Mouse (Mus musculus): ENCODE results near the gene Slc38a3. TPM values are rescaled to one million over a fixed set of nuclear protein-coding genes. Genes with fewer than 3 reads are reported as not detected.

Gene Slc38a3
- polyA plus RNA-seq, 1 experiment from 2014 or later, result 8.8 TPM

DNA sequence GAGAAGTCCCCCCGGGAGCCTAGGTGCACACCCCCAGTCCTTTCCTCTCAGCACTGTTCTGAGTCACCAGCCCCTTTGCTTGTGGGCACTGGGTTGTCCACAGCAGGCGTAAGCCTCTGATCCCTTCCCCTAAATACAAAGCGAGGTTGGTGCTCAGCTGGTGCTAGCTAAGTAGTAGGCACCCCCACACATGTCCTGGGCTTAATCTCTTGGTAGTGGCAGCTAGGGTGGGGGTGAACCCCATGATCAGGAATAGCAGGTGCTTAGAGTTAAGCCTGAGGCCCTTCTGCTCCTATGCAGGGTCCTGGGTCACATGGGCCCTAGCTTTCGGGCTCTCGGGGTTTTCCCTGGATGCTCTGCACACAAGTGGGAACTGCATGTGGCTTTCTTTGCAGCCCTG, 12.2 kb downstream of the Slc38a3 start:
- H3K27me3 ChIP-seq (ENCODE audit: poor library complexity, severe bottlenecking), result no peaks in the 10 kb centered on the region
- peaks cover 12% of the 10 kb centered on the region for H3K4me1 ChIP-seq
- DNase-seq (ENCODE audit: extremely low spot score, low spot score), result no peak
- 92% methylated on average over 5 of the region's 5 CpGs for WGBS
- 0 out of 2 replicates have a peak, but pooled peaks cover 5% of the 10 kb centered on the region for H3K36me3 ChIP-seq (replicated peaks)
- H3K27ac ChIP-seq, result 0 out of 2 replicates have a peak overlapping the region, but pooled peaks have one; percentile 20
- no peaks in the 10 kb centered on the region for H3K9me3 ChIP-seq
- H3K4me3 ChIP-seq, result no peak overlapping the region

GRCm38 (mm10) chr9:107654585-107654984, 14.7 kb downstream of the Slc38a3 start:
- 0 out of 2 replicates have a peak, but pooled peaks cover 5% of the 10 kb centered on the region for H3K36me3 ChIP-seq (replicated peaks)
- no peak for DNase-seq (ENCODE audit: extremely low spot score, low spot score)
- peaks cover 33% of the 10 kb centered on the region for H3K4me1 ChIP-seq
- no peaks in the 10 kb centered on the region for H3K9me3 ChIP-seq
- 90% methylated on average over 4 of the region's 4 CpGs for WGBS
- H3K27ac ChIP-seq, result no peak overlapping the region
- H3K4me3 ChIP-seq, result no peak overlapping the region
- no peaks in the 10 kb centered on the region for H3K27me3 ChIP-seq (ENCODE audit: poor library complexity, severe bottlenecking)

DNA sequence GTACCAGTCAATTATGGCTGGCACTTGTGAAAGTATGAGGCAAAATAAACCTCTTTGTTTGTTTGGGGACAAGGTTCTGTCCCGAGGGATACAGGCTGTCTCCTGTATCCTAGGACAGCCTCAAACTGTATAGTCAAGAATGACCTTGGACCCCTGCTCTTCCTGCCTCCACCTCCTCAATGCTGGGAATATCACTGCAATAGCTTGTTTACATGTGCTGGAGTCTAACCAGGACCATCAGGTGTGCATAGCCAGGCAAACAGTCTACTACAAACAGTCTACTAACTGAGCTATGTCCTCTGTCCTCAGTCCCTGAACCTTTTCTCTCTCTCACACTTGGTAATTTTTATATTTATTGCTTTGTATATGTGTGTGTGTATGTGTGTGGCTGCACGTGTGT, 15.9 kb downstream of the Slc38a3 start:
- H3K36me3 ChIP-seq (replicated peaks), result 0 out of 2 replicates have a peak, but pooled peaks cover 5% of the 10 kb centered on the region
- H3K4me1 ChIP-seq, result peaks cover 33% of the 10 kb centered on the region
- H3K27ac ChIP-seq, result no peak overlapping the region
- WGBS, result 89% methylated on average over 2 of the region's 2 CpGs
- H3K9me3 ChIP-seq, result no peaks in the 10 kb centered on the region
- H3K27me3 ChIP-seq (ENCODE audit: poor library complexity, severe bottlenecking), result no peaks in the 10 kb centered on the region
- no peak overlapping the region for H3K4me3 ChIP-seq
- DNase-seq (ENCODE audit: extremely low spot score, low spot score), result no peak

GRCm38 (mm10) chr9:107650708-107651481, 18.4 kb downstream of the Slc38a3 start:
- H3K27ac ChIP-seq, result peak overlapping the region; percentile 6; the same call in 1 of the 2 replicates
- 58% methylated on average over 12 of the region's 12 CpGs for WGBS
- DNase-seq (ENCODE audit: extremely low spot score, low spot score), result no peak

DNA sequence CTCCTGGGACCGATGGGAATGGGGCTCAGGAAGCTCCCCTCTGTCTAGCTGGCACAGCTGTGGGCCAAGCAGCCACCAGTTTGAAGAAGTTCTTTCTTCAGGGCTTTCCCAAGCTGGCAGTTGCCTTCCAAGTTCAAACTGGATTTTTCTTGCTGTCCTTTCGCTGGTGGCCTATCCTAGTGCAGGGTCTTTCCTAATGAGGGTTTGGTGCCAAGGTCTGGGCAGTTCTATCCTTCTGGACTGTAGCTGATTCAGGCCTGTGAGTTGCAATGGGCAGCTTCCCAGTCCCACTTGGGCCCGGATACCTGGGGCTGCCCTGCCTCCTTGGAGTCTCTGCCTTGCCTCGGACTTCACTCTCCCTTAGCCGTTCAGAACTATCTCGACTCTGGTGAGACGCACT, 19.1 kb downstream of the Slc38a3 start:
- Histone ChIP-seq H3K27ac (peak overlapping the region; percentile 6; the same call in 1 of the 2 replicates), H3K4me3 (no peak overlapping the region)

More at GRCm38 (mm10) chr9:107650708-107651481, 18.4 kb downstream of the Slc38a3 start:
- 0 out of 2 replicates have a peak, but pooled peaks cover 5% of the 10 kb centered on the region for H3K36me3 ChIP-seq (replicated peaks)
- H3K9me3 ChIP-seq, result no peaks in the 10 kb centered on the region
- H3K4me3 ChIP-seq, result no peak overlapping the region
- peaks cover 33% of the 10 kb centered on the region for H3K4me1 ChIP-seq
- no peaks in the 10 kb centered on the region for H3K27me3 ChIP-seq (ENCODE audit: poor library complexity, severe bottlenecking)

DNA sequence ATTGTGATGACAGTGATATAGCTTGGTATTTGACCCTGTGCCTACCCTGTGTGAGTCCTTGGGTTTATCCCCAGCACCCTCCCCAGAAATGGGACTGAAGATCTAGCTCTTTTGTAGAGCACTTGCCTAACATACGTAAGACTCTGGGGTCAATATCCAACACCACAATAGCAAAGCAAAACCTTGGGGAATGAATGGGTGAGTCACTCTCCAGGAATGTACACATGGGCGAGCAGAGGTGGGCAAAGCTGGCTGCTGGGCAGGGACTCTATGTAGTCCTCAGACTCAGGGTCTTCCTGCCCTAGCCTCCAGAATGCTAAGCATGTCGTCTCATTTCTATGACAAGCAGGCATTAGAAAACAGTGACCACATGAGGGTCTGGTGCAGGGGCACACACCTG, 20.6 kb downstream of the Slc38a3 start:
- Histone ChIP-seq H3K4me3 (no peak overlapping the region), H3K27me3 (ENCODE audit: poor library complexity, severe bottlenecking) (peaks cover 7% of the 10 kb centered on the region), H3K36me3 (replicated peaks) (no peaks in the 10 kb centered on the region), H3K27ac (no peak overlapping the region), H3K9me3 (no peaks in the 10 kb centered on the region), H3K4me1 (peaks cover 54% of the 10 kb centered on the region)
- 81% methylated on average over 3 of the region's 3 CpGs for WGBS
- DNase-seq (ENCODE audit: extremely low spot score, low spot score), result no peak

More for the DNA sequence above, 19.1 kb downstream of the Slc38a3 start:
- whole genome bisulfite sequencing, result 78% methylated on average over 7 of the region's 7 CpGs
- no peaks in the 10 kb centered on the region for H3K9me3 ChIP-seq
- peaks cover 40% of the 10 kb centered on the region for H3K4me1 ChIP-seq
- 0 out of 2 replicates have a peak, but pooled peaks cover 2% of the 10 kb centered on the region for H3K36me3 ChIP-seq (replicated peaks)
- peaks cover 2% of the 10 kb centered on the region for H3K27me3 ChIP-seq (ENCODE audit: poor library complexity, severe bottlenecking)
- no peak for DNase-seq (ENCODE audit: extremely low spot score, low spot score)

GRCm38 (mm10) chr9:107646975-107647374, 22.4 kb downstream of the Slc38a3 start:
- WGBS, result 82% methylated on average over 6 of the region's 6 CpGs
- Histone ChIP-seq H3K4me1 (peaks cover 58% of the 10 kb centered on the region), H3K4me3 (no peak overlapping the region), H3K36me3 (replicated peaks) (no peaks in the 10 kb centered on the region), H3K9me3 (no peaks in the 10 kb centered on the region), H3K27me3 (ENCODE audit: poor library complexity, severe bottlenecking) (peaks cover 7% of the 10 kb centered on the region), H3K27ac (no peak overlapping the region)
- no peak for DNase-seq (ENCODE audit: extremely low spot score, low spot score)

DNA sequence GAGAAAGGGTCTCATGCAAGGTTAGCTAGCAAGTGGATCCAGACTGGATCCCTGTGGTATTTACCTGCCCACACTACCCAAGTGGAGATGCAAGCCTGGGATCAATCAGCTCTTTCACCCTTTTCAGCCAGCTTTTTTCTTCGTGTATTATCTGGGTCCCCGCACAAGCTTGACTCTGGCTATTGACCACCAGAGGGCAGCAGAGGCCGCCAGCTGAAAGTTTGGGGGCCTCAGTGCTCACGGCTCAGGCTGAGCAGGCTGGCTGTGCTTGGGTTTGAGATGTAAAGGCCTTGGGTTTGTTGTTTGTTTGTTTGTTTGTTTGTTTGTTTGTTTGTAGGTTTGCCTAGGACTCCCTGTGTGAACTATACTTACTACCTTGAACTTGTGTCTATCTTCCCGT, 23.8 kb downstream of the Slc38a3 start:
- peak overlapping the region; percentile 89 for H3K27ac ChIP-seq
- H3K36me3 ChIP-seq (replicated peaks), result no peaks in the 10 kb centered on the region
- 9% methylated on average over 5 of the region's 5 CpGs for WGBS
- no peaks in the 10 kb centered on the region for H3K9me3 ChIP-seq
- peaks cover 7% of the 10 kb centered on the region for H3K27me3 ChIP-seq (ENCODE audit: poor library complexity, severe bottlenecking)
- peaks cover 58% of the 10 kb centered on the region for H3K4me1 ChIP-seq
- peak; percentile 86 for DNase-seq (ENCODE audit: extremely low spot score, low spot score)
- 0 out of 2 replicates have a peak overlapping the region, but pooled peaks have one; percentile 6 for H3K4me3 ChIP-seq

GRCm38 (mm10) chr9:107645153-107645510, 24.2 kb downstream of the Slc38a3 start:
- peaks cover 58% of the 10 kb centered on the region for H3K4me1 ChIP-seq
- DNase-seq (ENCODE audit: extremely low spot score, low spot score), result no peak
- peaks cover 7% of the 10 kb centered on the region for H3K27me3 ChIP-seq (ENCODE audit: poor library complexity, severe bottlenecking)
- H3K4me3 ChIP-seq, result no peak overlapping the region
- H3K36me3 ChIP-seq (replicated peaks), result no peaks in the 10 kb centered on the region
- no peaks in the 10 kb centered on the region for H3K9me3 ChIP-seq
- H3K27ac ChIP-seq, result peak overlapping the region; percentile 89
- WGBS, result 63% methylated on average over 7 of the region's 7 CpGs

GRCm38 (mm10) chr9:107644495-107645152, 24.7 kb downstream of the Slc38a3 start:
- WGBS, result 6% methylated on average over 35 of the region's 35 CpGs
- peak overlapping the region; percentile 89 for H3K27ac ChIP-seq
- H3K27me3 ChIP-seq (ENCODE audit: poor library complexity, severe bottlenecking), result peaks cover 7% of the 10 kb centered on the region
- peaks cover 58% of the 10 kb centered on the region for H3K4me1 ChIP-seq
- H3K9me3 ChIP-seq, result no peaks in the 10 kb centered on the region
- peak; percentile 91 for DNase-seq (ENCODE audit: extremely low spot score, low spot score)
- H3K4me3 ChIP-seq, result peak overlapping the region; percentile 48
- H3K36me3 ChIP-seq (replicated peaks), result no peaks in the 10 kb centered on the region

DNA sequence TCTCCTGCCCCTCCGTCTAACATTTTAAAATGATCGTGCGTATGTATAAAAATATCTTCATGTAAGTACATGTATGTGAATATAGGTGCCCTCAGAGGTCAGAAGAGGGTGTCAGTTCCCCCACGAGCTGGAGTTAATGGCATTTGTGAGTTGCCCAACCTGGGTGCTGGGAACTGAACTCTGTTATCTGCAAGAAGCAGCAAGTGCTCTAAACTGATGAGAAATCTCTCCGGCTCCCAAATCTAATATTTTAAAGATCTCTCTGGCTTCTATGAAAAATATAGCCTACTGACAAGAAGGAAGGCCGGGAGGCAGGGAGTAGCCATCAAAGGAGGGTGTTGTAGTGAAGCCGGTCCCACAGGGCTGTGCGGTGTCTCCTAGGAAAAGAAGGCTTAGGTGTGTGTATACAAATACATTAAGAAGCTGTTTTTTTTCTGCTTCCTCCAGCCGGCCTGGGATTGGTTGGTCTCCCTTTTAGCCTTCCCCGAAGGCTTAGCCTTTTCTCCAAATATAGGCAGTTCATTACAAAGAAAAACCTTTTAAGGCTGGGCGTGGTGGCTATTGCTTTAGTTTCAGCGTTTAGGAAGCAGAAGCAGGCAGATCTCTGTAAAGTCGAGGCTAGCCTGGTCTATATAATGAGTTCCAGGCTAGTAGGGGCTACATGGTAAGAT, 25.7 kb downstream of the Slc38a3 start:
- Histone ChIP-seq H3K27ac (peak overlapping the region; percentile 89), H3K36me3 (replicated peaks) (no peaks in the 10 kb centered on the region), H3K9me3 (no peaks in the 10 kb centered on the region), H3K27me3 (ENCODE audit: poor library complexity, severe bottlenecking) (peaks cover 7% of the 10 kb centered on the region), H3K4me3 (peak overlapping the region; percentile 48; the same call in 1 of the 2 replicates), H3K4me1 (peaks cover 63% of the 10 kb centered on the region)
- 93% methylated on average over 13 of the region's 13 CpGs for WGBS
- no peak for DNase-seq (ENCODE audit: extremely low spot score, low spot score)

DNA sequence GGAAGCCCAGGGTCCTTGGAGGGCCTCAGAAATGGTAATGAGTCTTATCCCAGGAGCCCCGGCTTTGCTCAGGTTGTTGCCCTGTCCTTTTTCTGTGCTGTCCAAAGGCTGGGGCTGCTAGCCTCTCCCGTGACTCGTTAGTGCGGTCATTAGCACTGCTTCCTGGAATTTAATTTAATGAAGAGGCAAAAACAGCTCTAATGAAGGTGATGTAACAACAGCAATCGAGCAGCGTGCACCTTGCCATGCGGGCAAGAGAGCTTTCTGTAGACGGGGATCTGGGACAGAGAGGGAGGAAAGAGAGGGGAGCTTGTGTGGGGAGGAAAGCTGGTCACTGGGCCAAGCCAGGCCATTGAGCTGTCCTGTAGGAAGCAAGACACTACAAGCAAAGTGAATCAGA, 27.7 kb downstream of the Slc38a3 start:
- no peaks in the 10 kb centered on the region for H3K9me3 ChIP-seq
- WGBS, result 34% methylated on average over 8 of the region's 8 CpGs
- H3K27ac ChIP-seq, result peak overlapping the region; percentile 81
- no peak for DNase-seq (ENCODE audit: extremely low spot score, low spot score)
- H3K27me3 ChIP-seq (ENCODE audit: poor library complexity, severe bottlenecking), result peaks cover 7% of the 10 kb centered on the region
- peaks cover 78% of the 10 kb centered on the region for H3K4me1 ChIP-seq
- H3K4me3 ChIP-seq, result no peak overlapping the region
- no peaks in the 10 kb centered on the region for H3K36me3 ChIP-seq (replicated peaks)

All from forebrain, embryonic 10.5 days (tissue).